Mouse (Mus musculus) stomach, postnatal 0 days (tissue): Measurements from ENCODE around the gene Scp2. TPM values are rescaled to one million over a fixed set of nuclear protein-coding genes. Genes with fewer than 3 reads are reported as not detected.
A peak's percentile ranks its signal among the peaks of the same experiment; 100 is the strongest.
"Not testable (repeated sequence)": the region's sequence is repeated elsewhere in the genome, so short reads cannot be mapped to it uniquely, and the experiment has no call there.

Experiments
- ATAC-seq: fragments of 200-750 bp; cut with Nextera tagmentation; 2 replicates; pipeline ENCODE4 v1.8.0; 2017; ENCODE audit not compliant: low FRiP score, low TSS enrichment
- DNase-seq: peaks from one replicate; pipeline ENCODE4 v3.0.0-alpha.2; 2016; ENCODE audit warnings: low spot score
- H3K27ac ChIP-seq: fragments of 300-500 bp; sonication (generic); replicated peaks from 2 replicates; pipeline ENCODE4 v1.5.1; 2014; ENCODE audit warnings: mild to moderate bottlenecking, control low read depth
- H3K27me3 ChIP-seq: fragments of 300-500 bp; sonication (generic); 2 replicates; pipeline ENCODE4 v1.6.1; 2014; ENCODE audit warnings: low read length; ENCODE audit not compliant: control insufficient read depth, insufficient read depth
- H3K36me3 ChIP-seq: fragments of 300-500 bp; sonication (generic); 2 replicates; pipeline ENCODE4 v1.6.1; 2014; ENCODE audit warnings: low read length, mixed read lengths; ENCODE audit not compliant: control insufficient read depth, insufficient read depth
- H3K4me1 ChIP-seq: fragments of 300-500 bp; sonication (generic); replicated peaks from 2 replicates; pipeline ENCODE4 v1.6.1; 2014; ENCODE audit warnings: antibody characterized with exemption; ENCODE audit not compliant: control insufficient read depth, insufficient read depth
- H3K4me2 ChIP-seq: fragments of 300-500 bp; sonication (generic); replicated peaks from 2 replicates; pipeline ENCODE4 v1.6.1; 2014; ENCODE audit warnings: low read depth, mild to moderate bottlenecking, control low read depth, moderate library complexity
- H3K4me3 ChIP-seq: fragments of 300-500 bp; sonication (generic); 2 replicates; pipeline ENCODE4 v1.5.1; 2014; ENCODE audit warnings: low read depth, low read length, control low read depth
- H3K9ac ChIP-seq: fragments of 300-500 bp; sonication (generic); 2 replicates; pipeline ENCODE4 v1.6.1; 2014; ENCODE audit warnings: mild to moderate bottlenecking, low read length, control low read depth, mixed read lengths
- H3K9me3 ChIP-seq: fragments of 300-500 bp; sonication (generic); 2 replicates; pipeline ENCODE4 v1.6.1; 2016; ENCODE audit warnings: low read length; ENCODE audit not compliant: control insufficient read depth
- CTCF ChIP-seq: IDR thresholded peaks from 2 replicates; pipeline ENCODE4 v1.5.1; 2016; ENCODE audit warnings: antibody characterized with exemption, low read depth, mild to moderate bottlenecking, moderate library complexity
- EP300 ChIP-seq: optimal IDR thresholded peaks from 2 replicates; pipeline ENCODE3; 2016; ENCODE audit warnings: antibody characterized with exemption
- WGBS: fragments of 180-500 bp; shearing (Covaris S2); extraction: QIAGEN DNeasy Blood & Tissue Kit; methylation state at CpG from one replicate; pipeline ENCODE4 v1.1.7; 2014; 5-methylcytosine and 5-hydroxymethylcytosine counted together
- polyA plus RNA-seq: library from polyadenylated mRNA; unstranded; fragments of >200 nt; fragmentation: Nextera tagmentation; extraction: Ambion mirVana; gene quantifications from 2 replicates; pipeline ENCODE4 v1.2.1, GENCODE M21; 2015

The Scp2 gene
- polyA plus RNA-seq, 1 experiment from 2014 or later: 320 TPM

GRCm38 (mm10) chr4:108083993-108084392 is 60.8 kb downstream of the Scp2 start:
- DNase-seq (no peak), ATAC-seq (no peak)
- Histone ChIP-seq H3K4me1 (no peaks in the 10 kb centered on the region), H3K27me3 (no peaks in the 10 kb centered on the region), H3K9ac (no peak overlapping the region), H3K4me2 (no peak overlapping the region), H3K27ac (no peak overlapping the region), H3K36me3 (no peaks in the 10 kb centered on the region), H3K9me3 (no peaks in the 10 kb centered on the region), H3K4me3 (no peak overlapping the region)
- WGBS: 90% methylated on average over 2 of the region's 2 CpGs
- TF ChIP-seq EP300 (no peak), CTCF (no peak)

DNA sequence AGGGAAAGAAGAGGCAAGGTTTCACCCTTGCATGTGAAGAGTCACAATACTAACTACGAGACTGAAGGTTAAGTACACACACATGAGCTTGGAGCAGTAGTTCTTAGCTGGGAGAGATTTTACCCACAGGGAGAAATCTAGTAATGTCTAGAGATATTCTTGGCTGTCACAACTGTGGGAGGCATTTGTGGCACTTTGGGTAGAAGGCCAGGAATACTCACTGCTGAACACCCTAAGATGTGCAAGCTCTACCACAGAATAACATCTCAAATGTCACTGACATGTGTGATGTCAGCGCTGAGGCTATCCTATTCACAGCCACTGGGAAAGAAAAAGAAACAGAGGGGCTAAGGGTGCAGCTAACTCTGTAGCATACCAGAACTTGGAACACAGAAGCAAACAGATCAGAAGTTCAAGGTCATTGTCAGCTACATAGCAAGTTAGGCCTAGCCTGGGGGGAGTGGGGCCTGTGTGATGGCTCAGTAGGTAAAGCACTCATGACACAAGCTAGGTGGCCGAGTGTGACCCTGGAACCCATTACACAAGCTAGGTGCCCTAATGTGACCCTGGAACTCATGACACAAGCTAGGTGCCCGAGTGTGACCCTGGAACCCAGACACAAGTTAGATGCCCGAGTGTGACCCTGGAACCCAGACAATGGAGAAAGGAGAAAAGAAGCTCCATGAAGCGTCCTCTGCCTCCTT is 61.6 kb downstream of the Scp2 start:
- Histone ChIP-seq H3K4me3 (no peak overlapping the region), H3K4me1 (no peaks in the 10 kb centered on the region), H3K9ac (no peak overlapping the region), H3K27me3 (no peaks in the 10 kb centered on the region), H3K4me2 (no peak overlapping the region), H3K36me3 (no peaks in the 10 kb centered on the region), H3K9me3 (no peaks in the 10 kb centered on the region), H3K27ac (no peak overlapping the region)
- DNase-seq (no peak), ATAC-seq (no peak)
- WGBS: 84% methylated on average over 6 of the region's 6 CpGs
- TF ChIP-seq EP300 (no peak), CTCF (no peak)

GRCm38 (mm10) chr4:108082401-108082806 is 62.4 kb downstream of the Scp2 start:
- no peak for ATAC-seq
- no peak overlapping the region for H3K9ac ChIP-seq
- TF ChIP-seq CTCF: no peak
- no peak for TF ChIP-seq EP300
- H3K9me3 ChIP-seq: no peaks in the 10 kb centered on the region
- H3K36me3 ChIP-seq: no peaks in the 10 kb centered on the region
- H3K27me3 ChIP-seq: no peaks in the 10 kb centered on the region
- 100% methylated on average over 2 of the region's 2 CpGs for WGBS
- DNase-seq: no peak
- H3K4me3 ChIP-seq: no peak overlapping the region
- no peak overlapping the region for H3K4me2 ChIP-seq
- no peaks in the 10 kb centered on the region for H3K4me1 ChIP-seq
- no peak overlapping the region for H3K27ac ChIP-seq

DNA sequence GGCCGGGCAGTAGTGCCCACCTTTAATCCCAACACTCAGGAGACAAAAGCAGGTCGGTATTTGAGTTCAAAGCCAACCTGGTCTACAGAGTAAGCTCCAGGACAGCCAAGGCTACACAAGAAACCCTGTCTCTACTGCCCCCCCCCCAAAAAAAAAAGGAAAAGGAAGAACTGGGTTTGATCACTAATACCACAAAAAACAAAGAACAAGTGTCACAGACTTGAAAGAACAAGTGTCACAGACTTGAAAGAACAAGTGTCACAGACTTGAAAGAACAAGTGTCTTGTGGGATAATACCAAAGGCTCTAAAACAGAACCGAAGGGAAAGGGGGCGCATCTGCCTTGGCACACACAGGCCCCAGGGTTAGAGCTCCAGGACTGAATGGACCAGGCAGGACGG is 63.9 kb downstream of the Scp2 start:
- H3K27me3 ChIP-seq: no peaks in the 10 kb centered on the region
- ATAC-seq (no peak), DNase-seq (no peak)
- no peaks in the 10 kb centered on the region for H3K4me1 ChIP-seq
- H3K27ac ChIP-seq: no peak overlapping the region
- no peaks in the 10 kb centered on the region for H3K36me3 ChIP-seq
- TF ChIP-seq CTCF (no peak), EP300 (no peak)
- no peak overlapping the region for H3K9ac ChIP-seq
- no peak overlapping the region for H3K4me2 ChIP-seq
- H3K4me3 ChIP-seq: no peak overlapping the region
- H3K9me3 ChIP-seq: no peaks in the 10 kb centered on the region
- 79% methylated on average over 5 of the region's 5 CpGs for WGBS

DNA sequence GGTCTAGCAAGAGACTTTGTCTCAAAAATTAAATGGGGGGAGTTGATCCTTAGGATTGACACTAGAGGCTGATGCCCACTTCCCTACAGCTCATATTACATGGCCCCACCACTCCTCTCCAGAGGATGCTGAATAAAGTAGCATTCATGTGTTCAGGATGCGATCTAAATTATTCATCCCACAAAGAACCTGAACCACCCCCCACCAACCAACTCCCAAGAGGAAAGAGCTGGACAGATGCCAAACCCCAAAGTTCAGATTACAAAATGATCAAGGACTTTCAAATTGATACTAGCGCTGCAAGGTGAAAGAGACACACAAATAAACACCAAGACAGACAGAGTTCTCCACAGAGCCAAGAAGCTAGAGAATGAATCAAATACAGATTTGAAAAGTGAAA is 65.0 kb downstream of the Scp2 start:
- no peaks in the 10 kb centered on the region for H3K27me3 ChIP-seq
- H3K9me3 ChIP-seq: no peaks in the 10 kb centered on the region
- no peak overlapping the region for H3K4me3 ChIP-seq
- 68% methylated on average over 2 of the region's 2 CpGs for WGBS
- ATAC-seq (no peak), DNase-seq (no peak)
- no peak overlapping the region for H3K27ac ChIP-seq
- TF ChIP-seq EP300 (no peak), CTCF (no peak)
- H3K9ac ChIP-seq: no peak overlapping the region
- H3K4me1 ChIP-seq: no peaks in the 10 kb centered on the region
- no peaks in the 10 kb centered on the region for H3K36me3 ChIP-seq
- no peak overlapping the region for H3K4me2 ChIP-seq

- H3K4me1 ChIP-seq, DNase-seq, ATAC-seq, H3K27me3 ChIP-seq, H3K27ac ChIP-seq, H3K9me3 ChIP-seq, H3K4me3 ChIP-seq, H3K4me2 ChIP-seq, H3K9ac ChIP-seq, H3K36me3 ChIP-seq: not testable (repeated sequence)
- peak; percentile 23; the same call in 1 of the 2 replicates for TF ChIP-seq CTCF
- 90% methylated on average over 15 of the region's 15 CpGs for WGBS
Observed at GRCm38 (mm10) chr4:108079191-108079590, 65.6 kb downstream of the Scp2 start.
